Mouse (Mus musculus) left cerebral cortex, adult 11 months (tissue): Measurements from ENCODE around the gene Cdh4.

Experiments
- DNase-seq: peaks from one replicate; pipeline ENCODE4 v3.0.0; 2022; ENCODE audit warnings: low spot score

The Cdh4 gene

DNA sequence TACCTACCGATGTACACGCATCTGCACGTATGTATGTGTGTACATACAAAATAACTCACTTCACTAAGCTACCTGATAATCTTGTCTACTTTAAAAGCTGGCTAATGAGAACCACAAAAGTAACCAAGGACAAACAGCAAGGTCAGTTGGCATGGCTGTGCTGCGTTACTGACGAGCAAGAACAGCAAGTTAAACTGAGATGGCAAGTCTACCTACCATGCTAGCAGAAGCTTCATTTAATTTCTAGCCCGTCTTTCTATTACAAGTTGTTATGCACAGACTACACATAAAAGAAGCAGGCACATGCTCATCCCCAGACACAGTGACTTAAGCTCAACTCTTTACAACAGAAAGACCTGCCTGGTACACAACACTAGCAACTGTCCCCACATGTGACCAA is 504.3 kb downstream of the Cdh4 start:
- no peak for DNase-seq

- DNase-seq = no peak
Measured at GRCm38 (mm10) chr2:179947607-179948006, 505.4 kb downstream of the Cdh4 start.

- no peak for DNase-seq
Measured at GRCm38 (mm10) chr2:179948820-179949219, 506.6 kb downstream of the Cdh4 start.
